Mouse (Mus musculus): Measurements from ENCODE around the gene Tcf25. TPM values are rescaled to one million over a fixed set of nuclear protein-coding genes. Genes with fewer than 3 reads are reported as not detected.

Tcf25 gene
- 100 to 1,000 TPM; 586 to 610 TPM for total RNA-seq (2021)
- long read RNA-seq, experiment 1, full-length matches to known transcripts, result 564 of 712 reads
- long read RNA-seq, experiment 1, partial matches to known transcripts, result 57 of 712 reads
- long read RNA-seq, experiment 1, other reads (novel, unspliced or antisense), result 91 of 712 reads
- long read RNA-seq, experiment 2, full-length matches to known transcripts, result 438 of 542 reads
- long read RNA-seq, experiment 2, partial matches to known transcripts, result 35 of 542 reads
- long read RNA-seq, experiment 2, other reads (novel, unspliced or antisense), result 69 of 542 reads

- intact Hi-C loops (cut with DNase I), result loop anchor here (1.0 to 2.0 kb wide), 2 partner anchors 41 to 69 kb away; partner anchors contain the start of gene Spire2
- peak; percentile 73 for TF ChIP-seq CTCF (IDR thresholded peaks at IDR 0.05)
- Histone ChIP-seq H3K27ac (peak within 1 kb of the TSS; percentile 100), H3K4me3 (peak within 1 kb of the TSS; percentile 96)
- DNase-seq (ENCODE audit: extremely low spot score in 1 of 2, low spot score in 2 of 2), result peak; percentile 96 to 97
These were observed at the start of gene Tcf25 for GRCm38 (mm10) chr8:123373403-123374238. Gene Tcf25 (plus strand): TSS chr8:123373753.

GRCm38 (mm10) chr8:123328552-123328951 is 45.0 kb upstream of the Tcf25 start:
- intact Hi-C loops (cut with DNase I), result no loop called here
- H3K4me3 ChIP-seq, result no peak overlapping the region
- no peak overlapping the region for H3K27ac ChIP-seq
- TF ChIP-seq CTCF (IDR thresholded peaks at IDR 0.05), result no peak
- no peak for DNase-seq (ENCODE audit: extremely low spot score in 1 of 2, low spot score in 2 of 2)

DNA sequence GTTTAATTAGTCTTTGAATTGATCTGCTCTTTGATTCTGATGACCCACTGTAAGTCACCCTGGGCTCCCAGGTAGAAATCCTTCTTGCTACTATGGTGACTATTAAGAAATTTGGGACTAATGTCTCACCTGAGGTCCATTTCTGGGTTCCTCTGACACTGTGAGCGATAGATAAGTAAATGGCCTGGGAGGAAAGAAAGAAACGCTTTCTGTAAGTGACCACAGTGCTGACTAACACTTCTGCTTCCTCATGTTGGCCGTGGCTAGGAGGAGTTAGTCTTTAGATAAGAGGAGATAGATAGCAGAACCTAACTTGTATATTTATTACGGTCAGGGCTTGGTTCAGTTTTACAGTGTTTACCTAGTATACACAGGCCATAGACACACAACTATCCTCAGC is 44.2 kb upstream of the Tcf25 start:
- Histone ChIP-seq H3K4me3 (no peak overlapping the region), H3K27ac (no peak overlapping the region)
- intact Hi-C loops (cut with DNase I), result no loop called here
- no peak for DNase-seq (ENCODE audit: extremely low spot score in 1 of 2, low spot score in 2 of 2)
- no peak for TF ChIP-seq CTCF (IDR thresholded peaks at IDR 0.05)

GRCm38 (mm10) chr8:123329961-123330360 is 43.6 kb upstream of the Tcf25 start:
- H3K27ac ChIP-seq, result no peak overlapping the region
- no peak for TF ChIP-seq CTCF (IDR thresholded peaks at IDR 0.05)
- intact Hi-C loops (cut with DNase I), result no loop called here
- H3K4me3 ChIP-seq, result no peak overlapping the region
- no peak for DNase-seq (ENCODE audit: extremely low spot score in 1 of 2, low spot score in 2 of 2)

- no peak overlapping the region for H3K27ac ChIP-seq
- intact Hi-C loops (cut with DNase I), result no loop called here
These were observed 42.9 kb upstream of the Tcf25 start for GRCm38 (mm10) chr8:123330701-123331100.

GRCm38 (mm10) chr8:123331301-123331700 is 42.3 kb upstream of the Tcf25 start:
- no peak overlapping the region for H3K4me3 ChIP-seq
- no peak for TF ChIP-seq CTCF (IDR thresholded peaks at IDR 0.05)

More at GRCm38 (mm10) chr8:123330701-123331100, 42.9 kb upstream of the Tcf25 start:
- H3K4me3 ChIP-seq, result no peak overlapping the region
- no peak for TF ChIP-seq CTCF (IDR thresholded peaks at IDR 0.05)
- no peak for DNase-seq (ENCODE audit: extremely low spot score in 1 of 2, low spot score in 2 of 2)

GRCm38 (mm10) chr8:123331810-123332209 is 41.7 kb upstream of the Tcf25 start:
- H3K27ac ChIP-seq, result peak overlapping the region; percentile 58
- peak overlapping the region; percentile 61 for H3K4me3 ChIP-seq
- DNase-seq (ENCODE audit: extremely low spot score in 1 of 2, low spot score in 2 of 2), result no peak
- no peak for TF ChIP-seq CTCF (IDR thresholded peaks at IDR 0.05)
- intact Hi-C loops (cut with DNase I), result loop anchor here (1.0 kb wide), 1 partner anchor 42 kb away; no protein-coding TSS in a partner anchor

More at GRCm38 (mm10) chr8:123331301-123331700, 42.3 kb upstream of the Tcf25 start:
- no peak overlapping the region; the same call in 1 of the 2 replicates for H3K27ac ChIP-seq
- DNase-seq (ENCODE audit: extremely low spot score in 1 of 2, low spot score in 2 of 2), result no peak
- intact Hi-C loops (cut with DNase I), result no loop called here

- TF ChIP-seq CTCF (IDR thresholded peaks at IDR 0.05), result no peak
- intact Hi-C loops (cut with DNase I), result loop anchor here (1.0 kb wide), 1 partner anchor 42 kb away; no protein-coding TSS in a partner anchor
- peak within 1 kb of the TSS; percentile 61 for H3K4me3 ChIP-seq
- peak within 1 kb of the TSS; percentile 89 for H3K27ac ChIP-seq
- peak; percentile 65 to 73 for DNase-seq (ENCODE audit: extremely low spot score in 1 of 2, low spot score in 2 of 2)
These were observed 41.1 kb upstream of the Tcf25 start, which contains the start of gene Spire2 for GRCm38 (mm10) chr8:123332262-123333090. Gene Spire2 (plus strand): TSS chr8:123332713.

- DNase-seq (ENCODE audit: extremely low spot score in 1 of 2, low spot score in 2 of 2), result no peak
- intact Hi-C loops (cut with DNase I), result no loop called here
- no peak for TF ChIP-seq CTCF (IDR thresholded peaks at IDR 0.05)
- Histone ChIP-seq H3K4me3 (peak overlapping the region; percentile 61), H3K27ac (peak overlapping the region; percentile 89)
These were observed 40.4 kb upstream of the Tcf25 start for GRCm38 (mm10) chr8:123333091-123333587.

DNA sequence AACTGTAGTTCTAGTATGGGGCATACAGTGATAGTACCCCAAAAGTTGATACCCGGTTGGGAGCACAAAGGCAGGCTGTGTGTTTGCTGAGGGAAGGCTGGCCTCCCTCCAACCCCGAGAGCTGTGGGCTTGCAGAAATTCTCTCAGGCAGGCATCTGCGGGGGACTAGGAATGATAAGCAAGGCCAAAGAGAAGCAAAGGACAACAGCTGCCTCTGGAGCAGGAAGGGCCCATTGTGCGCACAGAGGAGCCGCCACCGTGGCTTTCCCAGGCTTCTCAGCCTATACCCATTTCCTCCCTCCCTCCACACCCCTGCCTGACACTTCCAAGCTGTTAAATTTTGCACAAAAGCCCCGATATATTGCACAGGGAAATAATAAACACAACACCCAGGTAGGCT is 39.7 kb upstream of the Tcf25 start:
- DNase-seq (ENCODE audit: extremely low spot score in 1 of 2, low spot score in 2 of 2), result peak in 1 of 2 experiments; percentile 36
- H3K27ac ChIP-seq, result peak overlapping the region; percentile 36
- no peak for TF ChIP-seq CTCF (IDR thresholded peaks at IDR 0.05)
- H3K4me3 ChIP-seq, result peak overlapping the region; percentile 61
- intact Hi-C loops (cut with DNase I), result no loop called here

DNA sequence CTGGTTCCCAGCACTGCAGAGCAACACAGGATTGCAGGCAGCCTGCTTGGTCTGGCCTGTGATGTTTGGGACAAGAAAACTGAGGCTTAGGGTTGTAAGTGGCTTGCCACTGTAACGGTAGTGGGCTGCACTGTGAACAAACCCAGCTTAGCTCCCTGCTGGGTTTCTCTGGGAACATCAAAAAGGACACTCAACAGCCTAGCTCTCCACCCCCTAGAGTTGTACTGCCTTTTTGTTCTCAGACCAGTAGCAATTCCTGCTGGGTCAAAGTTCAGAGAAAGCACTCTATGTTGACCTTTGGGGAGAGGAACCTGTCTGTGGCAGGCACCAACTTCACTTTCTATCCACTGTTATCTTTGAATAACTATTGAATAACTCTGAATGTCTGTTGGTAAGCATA is 39.1 kb upstream of the Tcf25 start:
- Histone ChIP-seq H3K4me3 (peak overlapping the region; percentile 61; the same call in 1 of the 2 replicates), H3K27ac (no peak overlapping the region; the same call in 1 of the 2 replicates)
- TF ChIP-seq CTCF (IDR thresholded peaks at IDR 0.05), result no peak
- intact Hi-C loops (cut with DNase I), result no loop called here
- no peak for DNase-seq (ENCODE audit: extremely low spot score in 1 of 2, low spot score in 2 of 2)
